Mouse (Mus musculus) lung, postnatal 36 days (tissue): ENCODE data around the gene Megf8.
A peak's percentile ranks its signal among the peaks of the same experiment; 100 is the strongest.

ENCODE experiments used
- DNase-seq: peaks from one replicate; pipeline ENCODE4 v3.0.0; 2022; ENCODE audit warnings: mixed read lengths

The Megf8 gene

GRCm38 (mm10) chr7:25410969-25411615 is 94.1 kb downstream of the Megf8 start:
- no peak for DNase-seq

GRCm38 (mm10) chr7:25411861-25412260 is 94.9 kb downstream of the Megf8 start:
- no peak for DNase-seq

- peak; percentile 61 for DNase-seq
Observed at GRCm38 (mm10) chr7:25412833-25413441, 96.0 kb downstream of the Megf8 start, which contains the start of gene Cxcl17. Gene Cxcl17 (minus strand): TSS chr7:25412886.
